Mouse (Mus musculus) ES-Bruce4 (cell line): ENCODE measurements around the gene Adh1.

Experiments
- CTCF ChIP-seq: IDR thresholded peaks from one replicate; pipeline ENCODE4 v1.8.1; 2011; ENCODE audit warnings: low read depth, low read length
- EP300 ChIP-seq: IDR thresholded peaks from 2 replicates; pipeline ENCODE4 v1.6.1; 2011; ENCODE audit warnings: low read depth, low read length; ENCODE audit not compliant: insufficient read depth
- POLR2A ChIP-seq: IDR thresholded peaks from one replicate; pipeline ENCODE4 v1.8.1; 2011; ENCODE audit warnings: low read length; ENCODE audit not compliant: insufficient read depth

DNA sequence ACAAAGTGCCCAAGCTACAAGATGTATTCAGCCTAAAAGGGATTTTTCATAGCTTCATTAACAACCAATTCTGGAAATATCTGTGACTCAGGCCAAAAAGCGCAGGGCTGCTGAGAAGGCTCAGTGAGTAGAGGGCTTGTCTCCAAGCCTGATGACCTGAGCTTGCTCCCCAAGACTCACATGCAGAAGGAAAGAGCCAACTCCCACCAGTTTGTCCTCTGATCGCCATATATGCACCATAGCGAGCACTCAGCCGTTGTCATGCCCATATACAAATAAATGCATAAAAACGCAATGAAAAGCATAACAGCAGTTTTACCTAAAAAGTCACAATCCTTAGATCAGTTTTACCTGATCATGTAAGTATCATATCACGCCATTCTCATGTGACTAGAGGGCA is 34.3 kb upstream of the Adh1 start:
- TF ChIP-seq POLR2A (no peak), EP300 (no peak), CTCF (no peak)
